Mouse (Mus musculus): Measurements from ENCODE around the gene Prkra. TPM values are rescaled to one million over a fixed set of nuclear protein-coding genes. Genes with fewer than 3 reads are reported as not detected.
"Not testable (repeated sequence)": the region's sequence is repeated elsewhere in the genome, so short reads cannot be mapped to it uniquely, and the experiment has no call there.

Gene Prkra
- total and polyA plus RNA-seq, 2 experiments from 2014 or later = 93.6 to 113 TPM

DNA sequence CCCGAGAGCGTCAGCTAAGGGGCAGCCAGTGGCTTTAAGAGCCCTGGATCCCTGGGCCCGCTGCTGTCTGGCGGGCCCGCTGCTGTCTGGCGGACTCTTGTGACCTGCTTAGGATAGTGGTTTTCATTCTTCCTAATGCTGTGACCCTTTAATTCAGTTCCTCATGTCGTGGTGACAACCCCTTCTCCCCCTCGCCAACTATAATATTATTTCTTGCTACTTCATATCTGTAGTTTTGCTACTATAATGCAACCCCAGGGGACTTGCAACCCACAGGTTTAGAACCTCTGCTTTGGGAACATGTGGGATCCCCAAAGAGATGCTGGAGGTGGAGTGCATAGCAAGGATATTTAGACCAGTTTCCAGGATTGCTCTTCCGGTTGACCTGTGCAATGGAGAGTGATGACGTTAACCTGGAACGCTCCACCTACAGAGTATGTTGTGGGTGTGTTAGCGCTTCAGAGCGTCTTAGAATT, 889 bp upstream of the Prkra start:
- Histone ChIP-seq H3K4me1 (ENCODE audit: insufficient read depth, low read length) (no peaks in the 10 kb centered on the region), H3K4me2 (ENCODE audit: low read depth, low read length, poor library complexity, severe bottlenecking) (peak overlapping the region; percentile 72), H3K9me3 (ENCODE audit: low read length) (no peaks in the 10 kb centered on the region), H3K4me3 (ENCODE audit: low read depth, low read length) (peak overlapping the region; percentile 86), H3K36me3 (ENCODE audit: insufficient read depth, low read length) (no peaks in the 10 kb centered on the region), H3K27me3 (ENCODE audit: insufficient read depth, low read length) (no peaks in the 10 kb centered on the region), H3K27ac (ENCODE audit: low read depth, low read length) (peak overlapping the region; percentile 90), H3K9ac (replicated peaks; ENCODE audit: low read length, poor library complexity, severe bottlenecking) (peak overlapping the region; percentile 85; the same call in 1 of the 2 replicates)
- ATAC-seq (ENCODE audit: low FRiP score) = no peak; the same call in 1 of the 2 replicates
- peak; percentile 39 for DNase-seq (ENCODE audit: low spot score)
- no peak for TF ChIP-seq CTCF (IDR thresholded peaks at IDR 0.05)
- WGBS = 29% methylated on average over 13 of the region's 13 CpGs

DNA sequence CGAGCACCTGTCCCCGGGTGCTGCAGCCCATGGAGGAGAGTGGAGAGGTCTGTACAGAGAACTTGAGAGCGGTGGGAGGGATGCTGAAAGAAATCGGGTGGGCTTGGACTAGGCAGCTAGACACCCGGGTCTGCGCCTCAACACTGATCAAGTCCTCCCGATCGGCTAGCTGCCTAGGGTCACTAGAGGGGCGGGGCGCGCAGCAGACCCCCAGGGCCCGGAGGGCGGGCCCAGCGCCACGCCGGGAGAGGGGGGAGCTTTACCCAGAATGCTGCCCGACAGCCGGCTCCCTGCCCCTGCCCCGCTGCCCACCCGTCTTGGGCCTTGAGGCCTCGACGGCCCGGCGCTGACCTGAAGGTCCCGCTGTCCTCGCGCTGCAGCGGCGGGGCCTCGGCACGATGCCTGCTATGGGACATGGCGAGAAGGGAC, 360 bp downstream of the Prkra start:
- under 1% methylated on average over 32 of the region's 32 CpGs for WGBS
- DNase-seq (ENCODE audit: low spot score) (peak; percentile 65), ATAC-seq (ENCODE audit: low FRiP score) (peak; percentile 67)
- Histone ChIP-seq H3K36me3 (ENCODE audit: insufficient read depth, low read length) (no peaks in the 10 kb centered on the region), H3K9me3 (ENCODE audit: low read length) (no peaks in the 10 kb centered on the region), H3K27ac (ENCODE audit: low read depth, low read length) (peak overlapping the region; percentile 90), H3K4me1 (ENCODE audit: insufficient read depth, low read length) (no peaks in the 10 kb centered on the region), H3K4me3 (ENCODE audit: low read depth, low read length) (peak overlapping the region; percentile 86), H3K9ac (replicated peaks; ENCODE audit: low read length, poor library complexity, severe bottlenecking) (peak overlapping the region; percentile 85), H3K4me2 (ENCODE audit: low read depth, low read length, poor library complexity, severe bottlenecking) (peak overlapping the region; percentile 72), H3K27me3 (ENCODE audit: insufficient read depth, low read length) (no peaks in the 10 kb centered on the region)
- TF ChIP-seq CTCF (IDR thresholded peaks at IDR 0.05) = no peak

DNA sequence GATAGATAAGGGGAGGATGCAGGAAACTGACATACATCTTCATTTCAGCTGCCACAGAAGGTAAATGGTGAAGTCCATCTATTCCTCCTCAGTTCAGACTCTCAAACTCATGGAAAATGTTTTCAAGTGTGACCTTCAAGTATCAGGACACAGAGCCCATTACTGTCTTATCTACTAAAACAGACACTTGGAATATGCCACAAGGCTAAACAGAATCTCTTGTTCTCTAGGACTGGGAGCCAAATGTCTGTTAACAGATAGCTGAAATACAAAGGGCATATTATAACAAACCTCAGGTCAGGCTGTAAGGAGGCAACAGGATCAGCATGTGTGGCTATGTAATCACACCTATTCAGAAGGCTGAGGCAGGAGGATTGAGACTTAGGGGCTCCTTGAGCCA, 4.0 kb downstream of the Prkra start:
- no peak for DNase-seq (ENCODE audit: low spot score)
- H3K27me3 ChIP-seq (ENCODE audit: insufficient read depth, low read length) = no peaks in the 10 kb centered on the region
- TF ChIP-seq CTCF (IDR thresholded peaks at IDR 0.05) = no peak
- no peak overlapping the region for H3K4me2 ChIP-seq (ENCODE audit: low read depth, low read length, poor library complexity, severe bottlenecking)
- ATAC-seq (ENCODE audit: low FRiP score) = no peak
- no peak overlapping the region for H3K27ac ChIP-seq (ENCODE audit: low read depth, low read length)
- no peaks in the 10 kb centered on the region for H3K9me3 ChIP-seq (ENCODE audit: low read length)
- peaks cover 17% of the 10 kb centered on the region for H3K36me3 ChIP-seq (ENCODE audit: insufficient read depth, low read length)
- no peak overlapping the region for H3K4me3 ChIP-seq (ENCODE audit: low read depth, low read length)
- H3K9ac ChIP-seq (replicated peaks; ENCODE audit: low read length, poor library complexity, severe bottlenecking) = no peak overlapping the region
- no peaks in the 10 kb centered on the region for H3K4me1 ChIP-seq (ENCODE audit: insufficient read depth, low read length)

DNA sequence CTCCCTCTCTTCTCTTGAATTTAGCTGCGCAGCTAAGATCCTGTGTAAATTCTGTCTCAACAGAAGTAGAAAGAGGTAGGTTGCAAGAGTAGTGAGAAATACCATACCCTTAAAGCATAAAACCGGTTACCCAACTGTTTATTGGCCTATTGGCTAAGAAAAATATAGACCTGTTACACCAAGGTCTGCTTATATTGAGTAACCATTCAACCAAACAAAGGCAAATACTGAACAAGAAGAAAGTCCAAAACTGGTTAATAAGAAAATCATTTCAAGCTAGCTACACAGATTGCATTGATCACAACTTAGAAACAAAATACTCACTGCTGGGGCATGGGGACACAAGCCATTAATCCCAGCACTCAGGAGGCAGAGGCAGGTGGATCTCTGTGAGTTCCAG, 8.2 kb downstream of the Prkra start:
- H3K36me3 ChIP-seq (ENCODE audit: insufficient read depth, low read length) = peaks cover 43% of the 10 kb centered on the region
- H3K27ac ChIP-seq (ENCODE audit: low read depth, low read length) = no peak overlapping the region
- 97% methylated on average over 2 of the region's 2 CpGs for WGBS
- no peak overlapping the region for H3K4me2 ChIP-seq (ENCODE audit: low read depth, low read length, poor library complexity, severe bottlenecking)
- DNase-seq (ENCODE audit: low spot score) = no peak
- no peak for TF ChIP-seq CTCF (IDR thresholded peaks at IDR 0.05)
- no peaks in the 10 kb centered on the region for H3K27me3 ChIP-seq (ENCODE audit: insufficient read depth, low read length)
- no peak for ATAC-seq (ENCODE audit: low FRiP score)
- no peaks in the 10 kb centered on the region for H3K4me1 ChIP-seq (ENCODE audit: insufficient read depth, low read length)
- H3K4me3 ChIP-seq (ENCODE audit: low read depth, low read length) = no peak overlapping the region
- no peak overlapping the region for H3K9ac ChIP-seq (replicated peaks; ENCODE audit: low read length, poor library complexity, severe bottlenecking)
- no peaks in the 10 kb centered on the region for H3K9me3 ChIP-seq (ENCODE audit: low read length)

DNA sequence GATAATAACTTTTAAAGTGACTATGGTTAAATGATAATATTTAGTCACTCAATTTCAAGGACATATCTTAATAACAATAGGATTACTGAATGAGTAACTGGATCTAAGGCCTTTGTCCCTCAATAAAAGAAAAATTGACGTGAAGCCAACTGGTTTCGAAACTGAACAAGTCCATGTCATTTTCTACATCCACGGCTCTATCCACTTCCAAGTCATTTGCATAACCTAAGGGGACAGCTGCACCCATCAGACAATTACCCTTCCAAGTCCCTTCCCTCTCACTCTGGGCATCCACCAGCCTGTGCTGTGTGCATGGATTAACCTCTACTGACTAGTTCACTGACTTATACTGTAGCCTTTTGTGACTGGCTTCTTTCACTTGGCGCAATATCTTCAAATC, 16.2 kb downstream of the Prkra start:
- Histone ChIP-seq H3K27ac (ENCODE audit: low read depth, low read length) (no peak overlapping the region), H3K4me2 (ENCODE audit: low read depth, low read length, poor library complexity, severe bottlenecking) (no peak overlapping the region), H3K9ac (replicated peaks; ENCODE audit: low read length, poor library complexity, severe bottlenecking) (no peak overlapping the region), H3K36me3 (ENCODE audit: insufficient read depth, low read length) (peaks cover 60% of the 10 kb centered on the region), H3K27me3 (ENCODE audit: insufficient read depth, low read length) (no peaks in the 10 kb centered on the region), H3K4me1 (ENCODE audit: insufficient read depth, low read length) (no peaks in the 10 kb centered on the region), H3K9me3 (ENCODE audit: low read length) (no peaks in the 10 kb centered on the region), H3K4me3 (ENCODE audit: low read depth, low read length) (no peak overlapping the region)
- DNase-seq (ENCODE audit: low spot score) = no peak
- no peak for ATAC-seq (ENCODE audit: low FRiP score)
- WGBS = 51% methylated on average over 4 of the region's 4 CpGs
- TF ChIP-seq CTCF (IDR thresholded peaks at IDR 0.05) = no peak

DNA sequence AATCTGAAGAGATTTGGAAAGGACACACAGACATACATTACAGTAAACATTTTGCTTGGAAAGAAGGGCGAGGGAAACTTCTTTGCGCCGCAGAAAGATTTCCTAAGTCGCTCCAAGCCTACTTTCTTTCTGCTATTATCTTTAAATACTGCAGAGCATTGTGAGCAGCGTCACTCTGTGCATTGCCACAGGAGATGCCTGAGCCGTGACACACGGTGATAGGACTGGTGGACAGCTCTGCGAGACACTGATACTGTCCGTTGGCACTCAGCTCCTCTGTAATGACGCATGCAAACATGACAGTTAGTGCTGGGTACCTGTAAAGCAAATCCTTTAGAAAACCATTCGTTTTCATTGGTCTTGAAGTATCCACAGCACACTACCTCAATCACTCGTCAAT, 17.5 kb downstream of the Prkra start:
- Histone ChIP-seq H3K4me2 (ENCODE audit: low read depth, low read length, poor library complexity, severe bottlenecking) (no peak overlapping the region), H3K27ac (ENCODE audit: low read depth, low read length) (no peak overlapping the region), H3K9ac (replicated peaks; ENCODE audit: low read length, poor library complexity, severe bottlenecking) (no peak overlapping the region), H3K4me3 (ENCODE audit: low read depth, low read length) (no peak overlapping the region), H3K36me3 (ENCODE audit: insufficient read depth, low read length) (peaks cover 51% of the 10 kb centered on the region), H3K27me3 (ENCODE audit: insufficient read depth, low read length) (no peaks in the 10 kb centered on the region), H3K4me1 (ENCODE audit: insufficient read depth, low read length) (no peaks in the 10 kb centered on the region), H3K9me3 (ENCODE audit: low read length) (no peaks in the 10 kb centered on the region)
- no peak for DNase-seq (ENCODE audit: low spot score)
- ATAC-seq (ENCODE audit: low FRiP score) = no peak
- WGBS = 93% methylated on average over 12 of the region's 12 CpGs
- TF ChIP-seq CTCF (IDR thresholded peaks at IDR 0.05) = no peak

DNA sequence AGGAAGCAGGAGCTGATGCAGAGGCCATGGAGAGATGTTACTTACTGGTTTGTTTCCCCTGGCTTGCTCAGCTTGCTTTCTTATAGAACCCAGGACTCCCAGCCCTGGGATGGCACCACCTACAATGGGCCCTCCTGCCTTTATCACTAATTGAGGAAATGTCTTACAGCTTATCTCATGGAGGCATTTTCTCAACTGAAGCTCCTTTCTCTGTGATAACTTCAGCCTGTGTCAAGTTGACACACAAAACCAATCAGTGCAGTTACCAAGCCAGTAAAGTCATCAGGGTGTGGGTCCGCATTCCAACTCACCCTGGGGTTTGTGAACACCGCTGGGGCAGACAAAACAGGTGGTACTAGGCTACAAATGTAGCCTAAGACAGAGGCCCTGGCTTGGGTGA, 25.5 kb downstream of the Prkra start:
- H3K36me3 ChIP-seq (ENCODE audit: insufficient read depth, low read length); H3K9ac ChIP-seq (replicated peaks; ENCODE audit: low read length, poor library complexity, severe bottlenecking); ATAC-seq (ENCODE audit: low FRiP score); H3K27me3 ChIP-seq (ENCODE audit: insufficient read depth, low read length); DNase-seq (ENCODE audit: low spot score); H3K4me2 ChIP-seq (ENCODE audit: low read depth, low read length, poor library complexity, severe bottlenecking); H3K4me3 ChIP-seq (ENCODE audit: low read depth, low read length); H3K27ac ChIP-seq (ENCODE audit: low read depth, low read length); H3K4me1 ChIP-seq (ENCODE audit: insufficient read depth, low read length); H3K9me3 ChIP-seq (ENCODE audit: low read length): not testable (repeated sequence)
- 96% methylated on average over 2 of the region's 2 CpGs for WGBS

All from midbrain, postnatal 0 days (tissue).